Mouse (Mus musculus) bone marrow, adult 2 months (tissue): ENCODE data around the gene Iqcd.

Experiments used
- CTCF ChIP-seq: fragments of 200-500 bp; IDR thresholded peaks from 2 replicates; pipeline ENCODE4 v1.5.1; 2011; ENCODE audit warnings: low read length, control low read depth; ENCODE audit not compliant: control insufficient read depth, insufficient read depth
- POLR2A ChIP-seq: fragments of 200-500 bp; IDR thresholded peaks from 2 replicates; pipeline ENCODE4 v1.6.1; 2011; ENCODE audit warnings: low read depth, mild to moderate bottlenecking, control low read depth, low read length, borderline replicate concordance; ENCODE audit not compliant: control insufficient read depth

DNA sequence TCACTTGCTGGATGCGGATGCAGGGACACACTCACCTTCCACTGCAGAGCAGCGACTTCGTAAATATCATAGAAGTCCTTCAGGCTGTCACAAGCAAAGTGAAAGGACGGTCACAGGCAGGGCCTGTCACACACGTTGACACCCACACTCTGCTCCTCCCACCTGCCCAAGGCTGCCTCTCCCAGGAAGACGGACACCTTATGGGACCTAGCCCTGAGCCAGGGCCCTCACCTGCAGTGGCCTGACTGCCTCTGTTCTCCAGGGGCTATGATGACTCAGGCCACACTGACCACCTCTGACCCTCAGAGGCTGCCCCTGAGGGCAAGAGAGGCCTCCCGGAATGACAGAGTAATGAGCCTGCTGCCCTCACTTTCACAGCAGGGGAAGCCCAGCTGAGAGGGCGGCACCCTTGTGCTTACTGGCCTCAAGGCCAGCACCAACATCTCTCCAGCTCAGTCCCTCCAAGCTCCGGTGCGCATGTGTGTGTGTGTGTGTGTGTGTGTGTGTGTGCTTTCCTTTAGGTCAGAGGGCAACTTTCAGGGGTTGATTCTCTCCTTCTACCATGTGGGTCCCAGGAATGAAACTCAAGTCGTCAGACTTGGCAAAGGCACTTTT, 40.5 kb upstream of the Iqcd start:
- TF ChIP-seq POLR2A (no peak), CTCF (no peak)
